Mouse (Mus musculus) lung, postnatal 0 days (tissue): Measurements from ENCODE around the gene Tmem56. TPM values are rescaled to one million over a fixed set of nuclear protein-coding genes. Genes with fewer than 3 reads are reported as not detected.

Experiments used
- ATAC-seq: fragments of 200-750 bp; cut with Nextera tagmentation; 2 replicates; pipeline ENCODE4 v1.8.0; 2017; ENCODE audit warnings: moderate library complexity
- DNase-seq: peaks from one replicate; pipeline ENCODE4 v3.0.0-alpha.2; 2016; ENCODE audit warnings: low spot score
- H3K27ac ChIP-seq: fragments of 300-500 bp; sonication (generic); 2 replicates; pipeline ENCODE4 v1.5.1; 2014; ENCODE audit warnings: antibody characterized with exemption, mild to moderate bottlenecking, low read length, mixed read lengths
- H3K27me3 ChIP-seq: fragments of 300-500 bp; sonication (generic); replicated peaks from 2 replicates; pipeline ENCODE4 v1.6.1; 2014; ENCODE audit warnings: low read length, mixed read lengths; ENCODE audit not compliant: insufficient read depth
- H3K36me3 ChIP-seq: fragments of 300-500 bp; sonication (generic); 2 replicates; pipeline ENCODE4 v1.6.1; 2014; ENCODE audit warnings: low read length, mixed read lengths; ENCODE audit not compliant: insufficient read depth
- H3K4me1 ChIP-seq: fragments of 300-500 bp; sonication (generic); 2 replicates; pipeline ENCODE4 v1.6.1; 2014; ENCODE audit warnings: antibody characterized with exemption, low read depth, low read length, mixed read lengths; ENCODE audit not compliant: insufficient read depth
- H3K4me2 ChIP-seq: fragments of 300-500 bp; sonication (generic); replicated peaks from 2 replicates; pipeline ENCODE4 v1.6.1; 2014; ENCODE audit warnings: low read depth, mild to moderate bottlenecking, low read length, moderate library complexity, mixed read lengths
- H3K4me3 ChIP-seq: fragments of 300-500 bp; sonication (generic); 2 replicates; pipeline ENCODE4 v1.5.1; 2014; ENCODE audit warnings: low read depth, low read length
- H3K9ac ChIP-seq: fragments of 300-500 bp; sonication (generic); replicated peaks from 2 replicates; pipeline ENCODE4 v1.6.1; 2014; ENCODE audit warnings: low read depth, mild to moderate bottlenecking
- H3K9me3 ChIP-seq: fragments of 300-500 bp; sonication (generic); 2 replicates; pipeline ENCODE4 v1.6.1; 2016; ENCODE audit warnings: low read length, mixed read lengths
- CTCF ChIP-seq: IDR thresholded peaks from 2 replicates; pipeline ENCODE4 v1.5.1; 2016; ENCODE audit warnings: antibody characterized with exemption, mild to moderate bottlenecking
- EP300 ChIP-seq: IDR thresholded peaks from 2 replicates; pipeline ENCODE4 v1.6.1; 2016; ENCODE audit warnings: antibody characterized with exemption, mild to moderate bottlenecking, control low read depth
- WGBS: fragments of 180-500 bp; shearing (Covaris S2); extraction: QIAGEN DNeasy Blood & Tissue Kit; methylation state at CpG from one replicate; pipeline ENCODE4 v1.1.7; 2014; 5-methylcytosine and 5-hydroxymethylcytosine counted together
- polyA plus RNA-seq: library from polyadenylated mRNA; unstranded; fragments of >200 nt; fragmentation: Nextera tagmentation; extraction: Ambion mirVana; gene quantifications from 2 replicates; pipeline ENCODE4 v1.2.1, GENCODE M21; 2015

Tmem56 gene
- polyA plus RNA-seq, 1 experiment from 2014 or later = 1.5 TPM

- TF ChIP-seq EP300 (no peak), CTCF (no peak)
- Histone ChIP-seq H3K4me3 (no peak overlapping the region), H3K27me3 (no peaks in the 10 kb centered on the region), H3K27ac (no peak overlapping the region), H3K9me3 (no peaks in the 10 kb centered on the region), H3K4me1 (no peaks in the 10 kb centered on the region), H3K4me2 (no peak overlapping the region), H3K36me3 (no peaks in the 10 kb centered on the region), H3K9ac (no peak overlapping the region)
- WGBS = 84% methylated on average over 5 of the region's 5 CpGs
- ATAC-seq = no peak
- DNase-seq = no peak
Measured at GRCm38 (mm10) chr3:121208994-121209393, 73.9 kb downstream of the Tmem56 start.

GRCm38 (mm10) chr3:121206202-121206882, 76.6 kb downstream of the Tmem56 start:
- ATAC-seq = no peak
- TF ChIP-seq EP300 = no peak
- WGBS = 90% methylated on average over 19 of the region's 19 CpGs
- Histone ChIP-seq H3K9me3 (no peaks in the 10 kb centered on the region), H3K4me1 (no peaks in the 10 kb centered on the region), H3K4me3 (no peak overlapping the region), H3K27ac (no peak overlapping the region), H3K27me3 (no peaks in the 10 kb centered on the region), H3K4me2 (no peak overlapping the region), H3K9ac (no peak overlapping the region), H3K36me3 (no peaks in the 10 kb centered on the region)
- DNase-seq = no peak

GRCm38 (mm10) chr3:121202638-121203037, 80.3 kb downstream of the Tmem56 start:
- Histone ChIP-seq H3K36me3 (no peaks in the 10 kb centered on the region), H3K27ac (no peak overlapping the region), H3K4me2 (no peak overlapping the region), H3K27me3 (no peaks in the 10 kb centered on the region), H3K9ac (no peak overlapping the region), H3K4me3 (no peak overlapping the region), H3K4me1 (no peaks in the 10 kb centered on the region), H3K9me3 (no peaks in the 10 kb centered on the region)
- ATAC-seq (no peak), DNase-seq (no peak)
- TF ChIP-seq CTCF (no peak), EP300 (no peak)
- 89% methylated on average over 2 of the region's 2 CpGs for WGBS

- Histone ChIP-seq H3K9ac (no peak overlapping the region), H3K27ac (no peak overlapping the region), H3K4me2 (no peak overlapping the region), H3K4me1 (no peaks in the 10 kb centered on the region), H3K36me3 (no peaks in the 10 kb centered on the region), H3K27me3 (no peaks in the 10 kb centered on the region), H3K4me3 (no peak overlapping the region), H3K9me3 (no peaks in the 10 kb centered on the region)
- DNase-seq (no peak), ATAC-seq (no peak)
- WGBS = 38% methylated on average over 11 of the region's 11 CpGs
- no peak for TF ChIP-seq EP300
- 0 out of 2 replicates have a peak, but pooled peaks have one; percentile 10 for TF ChIP-seq CTCF
Measured at GRCm38 (mm10) chr3:121201012-121201747, 81.7 kb downstream of the Tmem56 start.

- H3K27ac ChIP-seq = no peak overlapping the region
- H3K36me3 ChIP-seq = no peaks in the 10 kb centered on the region
- H3K27me3 ChIP-seq = no peaks in the 10 kb centered on the region
- peak; percentile 25; the same call in 1 of the 2 replicates for ATAC-seq
- DNase-seq = peak; percentile 57
- TF ChIP-seq CTCF = no peak
- TF ChIP-seq EP300 = no peak
- no peak overlapping the region for H3K4me2 ChIP-seq
- no peak overlapping the region for H3K9ac ChIP-seq
- WGBS = 63% methylated on average over 2 of the region's 2 CpGs
- H3K4me3 ChIP-seq = no peak overlapping the region
- H3K9me3 ChIP-seq = no peaks in the 10 kb centered on the region
- H3K4me1 ChIP-seq = peaks cover 3% of the 10 kb centered on the region; the same call in 1 of the 2 replicates
Measured at GRCm38 (mm10) chr3:121189199-121189598, 93.7 kb downstream of the Tmem56 start.

- H3K4me2 ChIP-seq = no peak overlapping the region
- H3K9ac ChIP-seq = no peak overlapping the region
- no peaks in the 10 kb centered on the region for H3K9me3 ChIP-seq
- H3K27me3 ChIP-seq = no peaks in the 10 kb centered on the region
- H3K4me1 ChIP-seq = peaks cover 3% of the 10 kb centered on the region; the same call in 1 of the 2 replicates
- ATAC-seq = no peak
- 57% methylated on average over 7 of the region's 7 CpGs for WGBS
- no peak overlapping the region for H3K27ac ChIP-seq
- TF ChIP-seq CTCF = no peak
- TF ChIP-seq EP300 = no peak
- H3K4me3 ChIP-seq = no peak overlapping the region
- no peaks in the 10 kb centered on the region for H3K36me3 ChIP-seq
- peak; percentile 25 for DNase-seq
Measured at GRCm38 (mm10) chr3:121187510-121187909, 95.4 kb downstream of the Tmem56 start.
